Mouse (Mus musculus) forebrain, embryonic 16.5 days (tissue): Measurements from ENCODE around the gene Olfr433. TPM values are rescaled to one million over a fixed set of nuclear protein-coding genes. Genes with fewer than 3 reads are reported as not detected.
"Not testable (repeated sequence)": the region's sequence is repeated elsewhere in the genome, so short reads cannot be mapped to it uniquely, and the experiment has no call there.

Source experiments
- ATAC-seq: fragments of 200-750 bp; cut with Nextera tagmentation; 2 replicates; pipeline ENCODE4 v1.8.0; 2017; ENCODE audit warnings: mild to moderate bottlenecking, moderate library complexity
- H3K27ac ChIP-seq: fragments of 300-500 bp; sonication (generic); 2 replicates; pipeline ENCODE4 v1.5.1; 2014; ENCODE audit warnings: low read length, control low read depth
- H3K27me3 ChIP-seq: fragments of 300-500 bp; sonication (generic); replicated peaks from 2 replicates; pipeline ENCODE4 v1.6.1; 2014; ENCODE audit warnings: low read length; ENCODE audit not compliant: control insufficient read depth, insufficient read depth
- H3K36me3 ChIP-seq: fragments of 300-500 bp; sonication (generic); 2 replicates; pipeline ENCODE4 v1.6.1; 2014; ENCODE audit not compliant: control insufficient read depth, insufficient read depth
- H3K4me1 ChIP-seq: fragments of 300-500 bp; sonication (generic); replicated peaks from 2 replicates; pipeline ENCODE4 v1.6.1; 2014; ENCODE audit warnings: low read length; ENCODE audit not compliant: control insufficient read depth, insufficient read depth
- H3K4me2 ChIP-seq: fragments of 300-500 bp; sonication (generic); 2 replicates; pipeline ENCODE4 v1.6.1; 2014; ENCODE audit warnings: mild to moderate bottlenecking, low read length, control low read depth
- H3K4me3 ChIP-seq: fragments of 300-500 bp; sonication (generic); replicated peaks from 2 replicates; pipeline ENCODE4 v1.5.1; 2014; ENCODE audit warnings: mild to moderate bottlenecking, low read length, control low read depth
- H3K9ac ChIP-seq: fragments of 300-500 bp; sonication (generic); replicated peaks from 2 replicates; pipeline ENCODE4 v1.6.1; 2014; ENCODE audit warnings: low read depth, low read length, control low read depth
- H3K9me3 ChIP-seq: fragments of 300-500 bp; sonication (generic); 2 replicates; pipeline ENCODE4 v1.6.1; 2016; ENCODE audit warnings: low read length; ENCODE audit not compliant: control insufficient read depth
- WGBS: fragments of 180-500 bp; shearing (Covaris S2); extraction: QIAGEN DNeasy Blood & Tissue Kit; methylation state at CpG from one replicate; pipeline ENCODE4 v1.1.7; 2014; 5-methylcytosine and 5-hydroxymethylcytosine counted together
- polyA plus RNA-seq: library from polyadenylated mRNA; unstranded; fragments of >200 nt; fragmentation: Nextera tagmentation; extraction: Ambion mirVana; gene quantifications from 2 replicates; pipeline ENCODE4 v1.2.1, GENCODE M21; 2015

Olfr433 gene
- polyA plus RNA-seq, 1 experiment from 2014 or later: not detected

DNA sequence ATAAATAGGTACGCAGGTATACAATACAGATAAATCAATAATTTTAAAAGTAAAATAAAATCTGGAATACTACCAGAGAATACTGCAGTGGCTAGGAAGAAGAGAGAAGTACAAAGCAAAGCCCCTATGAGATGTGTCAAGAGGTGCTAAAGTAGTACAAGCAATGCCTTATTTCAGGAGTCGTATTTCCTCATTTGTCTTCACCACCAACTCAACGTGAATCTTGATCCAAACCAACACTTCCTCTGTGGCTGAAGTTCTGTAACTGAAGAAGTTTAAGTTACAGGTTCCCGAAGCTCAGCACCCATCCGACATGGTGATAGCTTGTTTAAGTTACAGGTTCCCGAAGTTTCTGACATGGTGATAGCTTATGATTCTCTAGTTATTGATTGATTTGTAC is 7.7 kb downstream of the Olfr433 start:
- 89% methylated on average over 6 of the region's 6 CpGs for WGBS
- H3K4me1 ChIP-seq, H3K36me3 ChIP-seq, H3K4me2 ChIP-seq, H3K27ac ChIP-seq, ATAC-seq, H3K9me3 ChIP-seq, H3K27me3 ChIP-seq, H3K4me3 ChIP-seq, H3K9ac ChIP-seq: not testable (repeated sequence)

DNA sequence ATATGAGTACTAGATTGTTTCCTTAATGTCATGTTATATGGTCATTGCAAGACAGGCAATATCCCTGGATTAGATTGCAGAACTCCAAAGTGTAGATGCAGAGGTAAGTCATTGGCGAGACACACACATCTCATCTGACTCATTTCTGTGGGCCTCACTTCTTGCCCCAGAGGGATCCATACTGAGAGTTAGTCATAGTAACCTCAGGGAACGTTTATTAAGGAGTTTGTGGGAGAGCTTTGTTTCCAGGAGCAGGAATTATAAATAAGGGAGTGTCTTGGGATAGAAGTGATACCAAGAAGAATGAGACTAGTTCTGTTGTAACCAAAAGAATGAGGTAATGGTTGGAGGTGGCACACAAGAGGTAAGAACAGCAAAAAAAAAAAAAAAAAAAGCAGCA is 8.4 kb downstream of the Olfr433 start, which contains the start of gene Olfr432:
Gene Olfr432 (plus strand): TSS at position 313 of the 400 bp plus-strand sequence.
- 80% methylated on average over 2 of the region's 2 CpGs for WGBS
- no peaks in the 10 kb centered on the region for H3K9me3 ChIP-seq
- no peak within 1 kb of the TSS for H3K4me2 ChIP-seq
- ATAC-seq: no peak
- H3K4me3 ChIP-seq: no peak within 1 kb of the TSS
- H3K27ac ChIP-seq: no peak within 1 kb of the TSS
- no peaks in the 10 kb centered on the region for H3K4me1 ChIP-seq
- no peak within 1 kb of the TSS for H3K9ac ChIP-seq
- H3K36me3 ChIP-seq: no peaks in the 10 kb centered on the region
- no peaks in the 10 kb centered on the region for H3K27me3 ChIP-seq

DNA sequence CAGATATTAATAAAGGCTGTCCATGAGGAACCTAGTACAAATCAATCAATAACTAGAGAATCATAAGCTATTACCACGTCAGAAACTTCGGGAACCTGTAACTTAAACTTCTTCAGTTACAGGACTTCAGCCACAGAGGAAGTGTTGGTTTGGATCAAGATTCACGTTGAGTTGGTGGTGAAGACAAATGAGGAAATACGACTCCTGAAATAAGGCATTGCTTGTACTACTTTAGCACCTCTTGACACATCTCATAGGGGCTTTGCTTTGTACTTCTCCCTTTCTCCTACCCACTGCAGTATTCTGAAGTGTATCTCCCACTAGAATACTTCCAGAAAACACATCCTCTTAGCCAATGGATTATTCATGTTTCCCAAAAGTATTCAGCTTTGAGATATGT is 8.9 kb downstream of the Olfr433 start:
- H3K36me3 ChIP-seq, H3K9ac ChIP-seq, H3K27me3 ChIP-seq, H3K4me2 ChIP-seq, H3K4me3 ChIP-seq, H3K4me1 ChIP-seq, ATAC-seq, H3K9me3 ChIP-seq, H3K27ac ChIP-seq: not testable (repeated sequence)
- 84% methylated on average over 4 of the region's 4 CpGs for WGBS

DNA sequence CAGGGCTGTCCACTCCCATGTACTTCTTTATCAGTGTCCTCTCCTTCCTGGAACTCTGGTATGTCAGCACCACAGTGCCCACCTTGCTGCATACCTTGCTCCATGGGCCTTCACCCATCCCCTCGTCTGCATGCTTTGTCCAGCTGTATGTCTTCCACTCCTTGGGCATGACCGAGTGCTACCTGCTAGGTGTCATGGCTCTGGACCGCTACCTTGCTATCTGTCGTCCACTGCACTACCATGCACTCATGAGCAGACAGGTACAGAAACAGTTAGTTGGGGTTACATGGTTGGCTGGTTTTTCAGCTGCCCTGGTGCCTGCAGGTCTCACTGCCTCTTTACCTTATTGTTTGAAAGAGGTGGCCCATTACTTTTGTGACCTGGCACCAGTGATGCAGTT is 10.0 kb downstream of the Olfr433 start:
- Histone ChIP-seq H3K4me1 (no peaks in the 10 kb centered on the region), H3K27ac (no peak overlapping the region), H3K9me3 (no peaks in the 10 kb centered on the region), H3K36me3 (no peaks in the 10 kb centered on the region), H3K9ac (no peak overlapping the region), H3K27me3 (no peaks in the 10 kb centered on the region), H3K4me2 (no peak overlapping the region), H3K4me3 (no peak overlapping the region)
- WGBS: 92% methylated on average over 4 of the region's 4 CpGs
- ATAC-seq: no peak

DNA sequence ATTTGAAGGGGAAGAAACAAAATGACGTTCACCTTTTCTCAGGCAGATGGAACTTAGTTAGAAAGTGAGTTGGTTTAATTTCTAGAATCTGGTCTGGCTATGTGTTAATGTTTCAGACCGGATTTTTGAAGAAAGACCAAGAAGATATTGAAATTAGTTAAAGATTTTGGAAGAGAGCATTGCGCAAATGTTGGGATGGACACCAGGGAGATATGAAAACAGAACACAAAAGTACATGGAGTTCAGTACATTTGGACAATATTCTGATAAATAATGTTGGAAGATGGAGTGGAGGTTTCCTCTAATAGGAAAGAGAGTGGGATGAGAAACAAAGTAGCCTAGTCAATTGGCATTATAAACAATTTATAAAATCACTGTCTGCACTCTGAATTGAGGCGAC is 11.0 kb downstream of the Olfr433 start:
- H3K4me2 ChIP-seq: no peak overlapping the region
- H3K36me3 ChIP-seq: no peaks in the 10 kb centered on the region
- no peaks in the 10 kb centered on the region for H3K27me3 ChIP-seq
- H3K9me3 ChIP-seq: no peaks in the 10 kb centered on the region
- no peaks in the 10 kb centered on the region for H3K4me1 ChIP-seq
- H3K9ac ChIP-seq: no peak overlapping the region
- H3K4me3 ChIP-seq: no peak overlapping the region
- ATAC-seq: no peak
- H3K27ac ChIP-seq: no peak overlapping the region
- 91% methylated on average over 4 of the region's 4 CpGs for WGBS

DNA sequence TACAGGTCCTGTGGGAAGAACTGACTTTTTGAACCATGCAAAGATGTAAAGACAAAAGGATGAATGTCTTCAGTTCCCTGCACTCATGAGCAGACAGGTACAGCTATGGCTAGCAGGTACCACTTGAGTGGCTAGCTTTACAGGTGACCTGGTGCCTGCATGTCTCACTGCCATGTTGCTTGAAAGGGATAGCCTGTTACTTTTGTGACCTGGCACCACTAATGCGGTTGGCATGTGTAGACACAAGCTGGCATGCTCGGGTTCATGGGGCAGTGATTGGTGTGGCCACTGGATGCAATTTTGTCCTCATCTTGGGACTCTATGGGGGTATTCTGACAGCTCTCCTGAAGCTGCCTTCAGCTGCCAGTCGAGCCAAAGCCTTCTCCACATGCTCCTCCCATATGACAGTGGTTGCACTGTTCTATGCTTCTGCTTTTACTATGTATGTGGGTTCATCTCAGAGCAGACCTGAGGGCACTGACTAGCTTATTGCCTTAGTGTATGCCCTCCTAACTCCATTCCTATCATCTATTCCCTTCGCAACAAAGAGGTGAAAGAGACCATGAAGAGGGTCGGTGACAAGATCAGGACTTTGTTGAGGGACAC is 11.5 kb downstream of the Olfr433 start:
- H3K9me3 ChIP-seq: no peaks in the 10 kb centered on the region
- no peaks in the 10 kb centered on the region for H3K36me3 ChIP-seq
- H3K27me3 ChIP-seq: no peaks in the 10 kb centered on the region
- H3K27ac ChIP-seq: no peak overlapping the region
- H3K9ac ChIP-seq: no peak overlapping the region
- H3K4me1 ChIP-seq: no peaks in the 10 kb centered on the region
- no peak overlapping the region for H3K4me3 ChIP-seq
- H3K4me2 ChIP-seq: no peak overlapping the region
- no peak for ATAC-seq
- WGBS: 83% methylated on average over 5 of the region's 5 CpGs

DNA sequence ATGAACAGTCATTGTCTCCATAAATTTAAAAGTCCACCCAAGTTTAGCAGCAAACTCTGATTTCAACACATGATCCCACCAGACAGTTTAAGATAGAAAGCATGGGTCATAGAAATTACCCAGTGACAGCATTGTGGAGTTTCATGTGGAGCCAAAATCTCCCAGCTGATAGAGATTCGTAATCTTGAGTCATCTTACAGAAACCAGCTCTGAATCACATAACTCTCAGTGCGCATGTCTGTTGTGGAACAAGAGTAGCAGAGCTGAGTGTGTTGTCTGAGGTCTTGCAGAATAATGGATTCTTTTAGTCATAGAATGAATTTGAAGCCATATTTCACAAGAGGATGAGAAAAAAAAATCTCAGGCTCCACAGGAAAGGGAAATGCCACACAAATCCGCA is 12.5 kb downstream of the Olfr433 start:
- Histone ChIP-seq H3K4me2 (no peak overlapping the region), H3K4me1 (no peaks in the 10 kb centered on the region), H3K4me3 (no peak overlapping the region), H3K27ac (no peak overlapping the region), H3K27me3 (no peaks in the 10 kb centered on the region), H3K36me3 (no peaks in the 10 kb centered on the region), H3K9me3 (no peaks in the 10 kb centered on the region), H3K9ac (no peak overlapping the region)
- no peak for ATAC-seq
- 89% methylated on average over 3 of the region's 3 CpGs for WGBS

DNA sequence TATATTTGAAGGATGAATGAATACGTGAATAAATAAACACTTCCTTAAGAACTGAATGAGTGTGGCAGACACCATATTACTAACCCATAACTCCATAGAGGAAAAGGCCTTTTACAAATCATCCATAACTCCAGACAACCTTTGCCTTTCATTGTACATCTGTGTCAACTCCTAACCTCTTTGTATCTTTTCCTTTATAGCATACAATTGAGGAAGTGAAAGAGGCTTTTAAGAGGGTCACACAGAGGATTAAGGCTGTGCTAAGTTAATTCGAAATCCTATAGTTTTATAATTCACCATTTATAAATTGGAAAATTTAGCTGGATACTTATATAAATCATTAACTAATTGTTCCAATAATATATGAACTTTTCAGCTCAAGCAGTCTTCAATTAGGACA is 14.7 kb downstream of the Olfr433 start:
- Histone ChIP-seq H3K36me3 (no peaks in the 10 kb centered on the region), H3K27me3 (no peaks in the 10 kb centered on the region), H3K9ac (no peak overlapping the region), H3K4me1 (no peaks in the 10 kb centered on the region), H3K4me2 (no peak overlapping the region), H3K9me3 (no peaks in the 10 kb centered on the region; the same call in 1 of the 2 replicates), H3K27ac (no peak overlapping the region), H3K4me3 (no peak overlapping the region)
- 82% methylated on average over 2 of the region's 2 CpGs for WGBS
- no peak for ATAC-seq

DNA sequence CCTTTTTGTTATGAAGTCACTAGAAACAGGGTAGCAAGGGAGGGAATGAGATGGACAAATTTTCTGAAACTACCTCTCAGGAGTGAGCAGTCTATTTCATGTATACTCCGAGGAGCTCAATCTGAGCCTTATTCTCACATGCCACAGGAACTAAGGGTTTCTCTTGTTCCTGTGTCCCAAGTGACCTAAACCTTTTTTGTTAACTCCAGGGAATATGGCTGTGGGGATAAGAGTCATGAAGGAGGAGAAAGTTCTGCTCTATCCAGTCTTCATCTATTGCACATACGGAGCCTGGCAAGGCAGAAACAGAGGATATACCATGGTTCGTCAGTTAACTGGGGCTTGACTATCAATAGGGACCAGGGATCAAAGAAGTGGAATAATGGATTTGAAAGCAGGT is 25.8 kb downstream of the Olfr433 start, which contains the start of gene Olfr430:
Gene Olfr430 (plus strand): TSS at position 301 of the 400 bp plus-strand sequence.
- no peak within 1 kb of the TSS for H3K27ac ChIP-seq
- H3K36me3 ChIP-seq: no peaks in the 10 kb centered on the region
- H3K27me3 ChIP-seq: no peaks in the 10 kb centered on the region
- no peak for ATAC-seq
- H3K9ac ChIP-seq: no peak within 1 kb of the TSS
- no peaks in the 10 kb centered on the region for H3K4me1 ChIP-seq
- WGBS: 86% methylated on average over 3 of the region's 3 CpGs
- no peak within 1 kb of the TSS for H3K4me3 ChIP-seq
- no peak within 1 kb of the TSS for H3K4me2 ChIP-seq
- H3K9me3 ChIP-seq: no peaks in the 10 kb centered on the region

DNA sequence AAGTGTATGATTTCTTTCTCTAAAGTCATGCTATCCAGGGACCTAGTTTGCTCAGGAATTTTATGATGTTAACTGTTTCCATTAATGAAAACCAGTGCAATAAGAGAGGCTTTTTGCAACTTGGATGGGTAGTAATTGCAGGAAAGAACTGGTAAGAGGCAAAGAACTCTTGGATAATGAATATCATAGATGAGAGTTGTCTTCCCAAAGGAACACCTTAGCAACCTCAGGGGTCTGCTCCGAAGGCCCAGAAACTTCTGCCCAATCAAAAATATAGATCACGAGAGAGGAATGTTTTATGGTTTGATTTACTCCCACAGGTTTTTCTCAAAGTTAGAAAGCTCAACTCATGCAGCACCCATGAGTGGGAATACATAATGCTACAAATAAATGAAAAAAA is 43.5 kb downstream of the Olfr433 start, which contains the start of gene Olfr429:
Gene Olfr429 (plus strand): TSS at position 301 of the 400 bp plus-strand sequence.
- no peaks in the 10 kb centered on the region for H3K9me3 ChIP-seq
- no peaks in the 10 kb centered on the region for H3K4me1 ChIP-seq
- H3K36me3 ChIP-seq: no peaks in the 10 kb centered on the region
- no peak within 1 kb of the TSS for H3K4me2 ChIP-seq
- H3K4me3 ChIP-seq: no peak within 1 kb of the TSS
- no peak within 1 kb of the TSS for H3K9ac ChIP-seq
- ATAC-seq: no peak
- H3K27ac ChIP-seq: no peak within 1 kb of the TSS
- WGBS: 94% methylated on average over 2 of the region's 2 CpGs
- H3K27me3 ChIP-seq: no peaks in the 10 kb centered on the region
